Mouse (Mus musculus): Measurements from ENCODE around the gene Defa22. TPM values are rescaled to one million over a fixed set of nuclear protein-coding genes. Genes with fewer than 3 reads are reported as not detected.

The Defa22 gene
- not detected for total RNA-seq (2023)

GRCm38 (mm10) chr8:21161977-21162376, at the start of gene Defa22:
Defa22 (plus strand) TSS chr8:21162277.

GRCm38 (mm10) chr8:21134342-21134741, 27.7 kb upstream of the Defa22 start, which contains the start of gene Defa30:
Defa30 (plus strand) TSS chr8:21134642.

DNA sequence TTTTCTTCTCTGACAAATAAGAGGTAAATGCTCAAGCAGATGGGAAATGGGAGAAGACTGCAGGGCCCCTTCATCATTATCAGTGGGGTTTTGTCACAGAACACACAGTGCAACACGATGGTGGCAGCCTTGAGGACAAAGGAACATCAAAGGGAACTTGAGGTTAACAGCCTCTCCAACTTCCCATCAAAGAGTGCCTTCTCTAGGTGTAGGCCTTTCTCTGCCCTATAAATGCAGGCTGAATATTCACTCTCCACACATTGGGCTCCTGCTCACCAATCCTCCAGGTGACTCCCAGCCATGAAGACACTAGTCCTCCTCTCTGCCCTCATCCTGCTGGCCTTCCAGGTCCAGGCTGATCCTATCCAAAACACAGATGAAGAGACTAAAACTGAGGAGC, 29.2 kb downstream of the Defa22 start, which contains the start of gene Defa31:
Defa31 (plus strand) TSS at position 301 of the 400 bp plus-strand sequence.

GRCm38 (mm10) chr8:21201261-21201660, 39.2 kb downstream of the Defa22 start, which contains the start of gene Gm15293:
Gm15293 (plus strand) TSS chr8:21201561.

Other genes with a start within 250 kb of the Defa22 start
- gene Gm6040, start 240.2 kb upstream of the Defa22 start, total RNA-seq (2023): not detected
- not detected for gene AY761185, start 217.6 kb upstream of the Defa22 start, total RNA-seq (2023)
- gene Defa21, start 136.7 kb upstream of the Defa22 start, total RNA-seq (2023): not detected
- gene Defa23, start 107.2 kb upstream of the Defa22 start, total RNA-seq (2023): not detected
- gene Defa35, start 97.2 kb upstream of the Defa22 start, total RNA-seq (2023): not detected
- gene Defa25, start 77.8 kb upstream of the Defa22 start, total RNA-seq (2023): not detected
- not detected for gene Gm14851, start 66.2 kb upstream of the Defa22 start, total RNA-seq (2023)
- not detected for gene Defa30, start 27.6 kb upstream of the Defa22 start, total RNA-seq (2023)
- gene Defa31, start 29.3 kb downstream of the Defa22 start, total RNA-seq (2023): not detected
- gene Gm15293, start 39.3 kb downstream of the Defa22 start, total RNA-seq (2023): not detected
- not detected for gene Gm15292, start 87.5 kb downstream of the Defa22 start, total RNA-seq (2023)
- not detected for gene Defa27, start 153.3 kb downstream of the Defa22 start, total RNA-seq (2023)
- not detected for gene Defa29, start 164.7 kb downstream of the Defa22 start, total RNA-seq (2023)
- not detected for gene Defa2, start 216.2 kb downstream of the Defa22 start, total RNA-seq (2023)
- not detected for gene Defa33, start 229.5 kb downstream of the Defa22 start, total RNA-seq (2023)